Mouse (Mus musculus) adrenal gland, adult 18-20 months (tissue): ENCODE measurements around the gene Ccdc124. TPM values are rescaled to one million over a fixed set of nuclear protein-coding genes. Genes with fewer than 3 reads are reported as not detected.
"Not testable (repeated sequence)": the region's sequence is repeated elsewhere in the genome, so short reads cannot be mapped to it uniquely, and the experiment has no call there.

Source experiments
- DNase-seq, 2 experiments: peaks; one replicate each; pipeline ENCODE4 v3.0.0; 2021 to 2022; ENCODE audit warnings: low spot score in 2 of 2
- total RNA-seq, 2 experiments: library from RNA; stranded (reverse); gene quantifications; 1 replicate in 1 of 2; 2 replicates in 1 of 2; pipeline ENCODE4 v1.2.3; 2021

Ccdc124 gene
- total RNA-seq, 2 experiments from 2014 or later = 58.9 to 59.3 TPM

DNA sequence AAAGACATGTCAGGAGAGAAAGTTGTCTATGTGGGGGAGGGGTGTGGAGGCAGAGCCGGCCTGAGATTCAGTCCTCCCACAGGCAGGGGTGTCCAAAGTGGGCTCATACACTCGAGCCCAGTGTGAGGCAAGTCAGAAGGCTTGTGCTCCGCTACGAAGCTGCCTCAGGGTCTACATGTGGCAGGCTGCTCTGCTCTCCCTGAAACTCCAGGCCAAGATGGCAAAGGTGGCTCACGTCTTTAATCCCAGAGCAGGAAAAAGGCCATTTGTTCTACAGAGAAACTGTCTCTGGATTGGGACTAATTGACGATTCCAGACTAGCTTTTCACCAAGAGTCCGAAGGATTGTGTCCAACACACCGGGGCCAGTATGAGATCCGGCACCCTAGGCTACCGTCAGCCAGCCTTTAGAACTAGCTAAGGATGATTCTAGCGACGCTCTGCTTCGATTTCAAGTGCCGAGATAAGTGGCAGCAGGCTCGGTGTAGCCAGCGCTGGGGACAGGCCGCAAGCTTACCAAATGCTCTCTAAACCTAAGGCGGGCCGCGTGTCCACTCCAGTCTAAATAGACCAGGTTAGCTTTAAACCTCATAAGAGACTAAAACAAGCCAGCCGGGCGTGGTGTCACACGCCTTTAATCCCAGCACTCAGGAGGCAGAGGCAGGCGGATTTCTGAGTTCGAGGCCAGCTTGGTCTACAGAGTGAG, 22.7 kb upstream of the Ccdc124 start:
- DNase-seq = no peak

DNA sequence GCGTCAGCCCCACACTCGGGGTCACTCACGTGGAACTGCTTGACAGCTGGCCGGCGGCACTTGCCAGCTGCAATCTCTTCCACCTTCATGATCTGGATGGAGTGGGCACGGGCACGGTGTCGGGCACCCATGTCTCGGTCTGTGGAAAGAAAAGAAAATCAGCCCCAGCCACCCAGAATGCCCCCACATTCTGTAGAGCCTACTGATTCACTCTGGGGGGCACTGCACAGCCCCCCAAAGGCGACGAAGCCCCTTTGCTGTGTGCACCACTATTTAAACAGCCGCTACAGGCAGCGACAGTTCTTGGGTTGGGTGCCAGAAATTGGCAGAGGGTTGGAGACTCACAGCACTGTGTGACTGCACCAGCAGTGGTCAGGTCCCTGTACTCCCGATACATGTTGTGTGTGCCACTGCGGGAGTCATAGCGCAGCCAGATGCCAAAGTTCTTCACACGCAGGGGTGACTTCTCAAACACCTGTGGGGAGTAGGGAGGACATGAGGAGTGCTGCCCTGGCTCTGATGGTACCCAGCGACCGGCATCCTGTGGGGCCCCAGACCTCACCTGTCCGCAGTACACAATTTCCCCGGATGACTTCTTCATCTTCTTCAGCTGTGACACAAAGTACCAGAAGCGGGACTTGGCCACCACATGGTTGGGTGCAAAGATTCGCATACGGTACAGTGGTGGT, 22.0 kb upstream of the Ccdc124 start:
- not testable (repeated sequence) for DNase-seq

DNA sequence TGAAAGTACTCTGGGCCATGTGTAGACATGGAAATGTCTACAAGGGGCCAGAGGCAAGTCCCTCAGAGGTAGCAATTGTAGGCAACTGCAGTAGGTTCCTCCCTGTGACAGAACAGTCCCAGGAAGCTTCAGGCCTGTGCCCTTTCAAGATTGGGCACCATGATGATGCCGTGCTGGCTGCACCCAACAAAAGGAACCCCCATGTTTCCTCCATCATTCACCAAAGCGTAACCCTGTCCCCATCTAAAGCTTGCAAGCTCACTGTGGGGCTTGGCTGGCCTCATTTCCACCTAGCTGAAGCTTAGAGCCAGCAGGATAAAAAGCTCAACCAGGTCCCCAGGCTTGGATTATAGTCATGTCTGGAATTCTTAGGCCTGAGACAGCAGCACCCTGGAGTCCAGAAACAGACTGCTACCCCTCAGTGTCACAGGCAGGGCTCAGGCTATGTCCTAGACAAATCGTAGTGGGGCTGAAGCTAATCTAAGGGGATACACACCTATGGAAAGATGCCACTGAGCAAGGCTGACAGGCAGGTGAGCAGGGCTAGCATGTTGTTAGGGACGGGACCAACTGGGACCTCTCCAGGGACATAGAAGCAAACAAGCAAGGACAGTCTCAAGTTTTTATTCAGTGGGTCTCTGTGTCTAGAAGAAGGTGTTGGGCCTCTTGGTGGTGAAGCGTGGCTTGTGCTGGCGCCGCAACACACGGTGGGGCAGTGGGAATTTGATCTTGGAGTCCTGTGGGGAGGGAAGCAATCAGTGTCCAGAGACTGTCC, 21.2 kb upstream of the Ccdc124 start:
- no peak for DNase-seq

DNA sequence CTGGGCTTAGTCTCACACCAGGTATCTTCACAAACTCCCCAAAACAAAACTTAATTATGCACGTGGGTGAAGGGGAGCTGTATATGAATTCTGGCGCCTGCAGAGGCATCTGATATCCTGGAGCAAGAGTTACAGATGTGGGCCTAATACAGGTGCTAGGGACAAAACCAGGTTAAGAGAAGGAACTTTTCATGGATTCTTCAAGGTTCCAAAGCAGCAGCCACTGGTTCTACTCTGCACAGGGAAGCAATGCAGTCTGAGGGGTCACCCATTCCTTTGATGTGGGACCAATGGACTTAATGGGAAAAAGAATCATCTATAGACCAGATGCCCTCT, 20.6 kb upstream of the Ccdc124 start:
- DNase-seq = no peak

DNA sequence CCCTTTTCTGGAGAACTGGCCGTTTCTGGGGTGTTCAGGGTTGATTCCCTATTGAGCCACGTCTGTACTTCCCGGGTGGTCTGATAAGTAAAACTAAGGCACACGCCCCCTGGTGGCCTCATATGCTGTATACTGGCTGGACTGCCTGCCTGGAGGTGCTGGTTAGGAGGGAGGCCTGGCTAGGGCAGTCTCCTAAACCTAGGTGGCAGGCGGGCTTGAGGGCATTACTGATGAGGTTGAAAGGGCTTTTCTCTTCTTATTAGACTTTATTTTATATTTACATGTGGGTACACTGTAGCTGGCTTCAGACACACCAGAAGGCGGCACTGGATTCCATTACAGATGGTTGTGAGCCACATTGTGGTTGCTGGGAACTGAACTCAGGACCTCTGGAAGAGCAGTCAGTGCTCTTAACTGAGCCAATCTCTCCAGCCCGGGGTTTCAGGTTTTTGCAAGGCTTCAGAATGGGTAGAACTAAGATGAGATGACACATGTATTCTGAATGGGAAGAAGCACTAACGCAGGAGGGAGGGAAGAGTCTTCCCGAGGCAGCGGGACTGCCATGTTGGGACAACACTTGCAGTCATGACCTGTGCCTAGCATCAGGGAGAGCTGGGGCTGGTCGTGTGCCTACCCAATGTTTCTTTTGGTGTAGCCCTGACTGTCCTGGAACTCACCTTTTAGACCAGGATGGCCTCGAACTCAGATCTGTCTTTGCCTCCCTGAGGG, 20.1 kb upstream of the Ccdc124 start:
- DNase-seq = peak; percentile 60 to 65

DNA sequence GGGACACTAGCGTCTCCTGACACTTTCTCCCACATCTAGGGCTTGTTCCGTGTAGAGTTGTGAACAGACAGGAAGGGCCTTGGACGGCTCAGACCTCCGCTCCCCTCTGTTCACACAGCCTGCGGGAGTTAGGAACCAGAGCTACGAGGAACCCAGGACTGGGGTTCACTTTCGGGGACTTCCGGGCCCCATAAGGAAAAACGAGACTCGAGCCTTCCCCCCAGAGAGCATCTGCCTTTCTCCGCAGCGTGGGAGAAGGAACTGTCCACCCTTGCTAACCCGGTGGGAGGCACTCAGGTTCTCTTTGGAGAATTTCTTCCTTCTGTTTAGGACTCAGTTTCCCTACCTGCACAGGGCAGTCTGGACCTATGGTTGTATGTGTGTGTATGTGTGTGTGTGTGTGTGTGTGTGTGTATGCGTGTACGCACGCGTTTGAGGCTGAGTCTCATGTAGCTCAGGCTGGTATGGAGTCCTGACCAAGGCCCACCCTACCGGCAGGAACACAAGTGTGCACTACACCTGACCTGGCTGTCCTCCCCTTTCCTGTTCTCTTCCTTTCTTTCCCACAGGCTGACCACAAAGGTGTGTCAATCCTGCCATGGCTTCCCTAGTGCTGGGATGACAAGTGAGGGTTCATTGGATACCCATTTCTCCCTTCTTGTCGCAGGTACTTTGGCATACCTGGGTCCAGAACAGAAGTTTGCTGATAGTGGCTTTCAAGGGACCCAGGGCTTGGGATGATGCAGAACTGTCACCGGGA, 19.3 kb upstream of the Ccdc124 start:
- no peak for DNase-seq

DNA sequence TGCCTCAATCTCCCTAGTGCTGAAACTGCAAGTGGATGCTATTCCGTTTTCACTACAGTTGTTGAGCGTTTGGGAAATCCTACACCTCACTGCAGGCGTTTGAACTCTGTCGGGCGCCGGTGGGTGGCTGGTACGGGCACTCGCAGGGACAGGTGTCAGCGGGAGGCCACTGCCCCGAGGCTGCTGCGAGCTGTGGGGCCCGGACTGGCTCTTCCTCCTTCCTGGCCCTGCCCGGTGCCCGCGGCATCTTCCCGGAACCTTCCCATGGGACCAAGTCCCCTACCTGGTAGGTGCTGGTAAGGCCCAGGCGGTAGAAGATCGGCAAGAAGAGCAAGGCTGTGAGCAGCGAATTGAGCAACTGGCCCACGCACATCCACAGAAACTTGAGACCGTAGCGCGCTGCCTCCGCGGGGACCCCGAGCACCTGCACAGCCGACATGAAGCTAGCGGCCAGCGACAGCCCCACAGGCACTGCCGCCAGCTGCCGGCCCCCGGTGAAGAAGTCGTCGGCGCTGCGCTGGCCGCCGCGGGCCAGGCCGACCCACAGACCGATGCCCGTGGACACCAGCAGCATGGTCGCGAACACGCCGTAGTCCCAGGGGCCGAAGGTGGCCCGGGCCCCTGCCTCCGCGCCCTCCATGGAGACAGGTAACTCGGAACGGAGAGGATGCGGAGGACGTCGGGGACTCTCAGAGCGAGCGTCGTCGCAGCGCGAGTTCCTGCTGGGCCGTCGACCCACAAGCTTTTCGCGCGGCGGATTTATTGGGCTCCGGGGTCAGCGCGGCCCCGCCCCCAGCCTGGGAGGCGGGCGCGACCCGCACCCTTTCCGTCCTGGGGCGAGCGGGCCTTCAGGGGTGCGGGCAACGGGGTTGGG, 18.5 kb upstream of the Ccdc124 start, which contains the start of gene Slc5a5:
TSS of gene Slc5a5 (minus strand) at position 736 of the 874 bp plus-strand sequence.
- DNase-seq = no peak

DNA sequence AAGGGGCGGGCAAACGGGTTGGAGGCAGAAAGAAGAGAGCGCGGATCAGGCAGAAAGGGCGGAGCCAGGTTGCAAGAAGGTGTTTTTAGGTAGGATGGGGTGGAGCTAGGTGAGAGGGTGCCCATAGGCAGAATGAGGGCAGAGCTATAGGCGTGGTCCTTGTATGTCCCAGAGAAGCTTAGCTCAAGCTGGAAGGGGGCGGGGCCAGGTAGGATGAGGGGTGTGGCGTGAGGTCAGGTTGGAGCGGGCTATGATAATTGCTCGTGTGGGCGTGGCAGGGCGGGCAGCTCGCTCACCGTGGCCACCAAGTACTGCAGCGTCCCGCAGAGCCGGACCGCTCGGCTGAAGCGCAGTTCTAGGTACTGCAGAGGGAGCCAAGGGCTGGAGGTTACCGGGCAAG, 17.6 kb upstream of the Ccdc124 start:
- no peak for DNase-seq

DNA sequence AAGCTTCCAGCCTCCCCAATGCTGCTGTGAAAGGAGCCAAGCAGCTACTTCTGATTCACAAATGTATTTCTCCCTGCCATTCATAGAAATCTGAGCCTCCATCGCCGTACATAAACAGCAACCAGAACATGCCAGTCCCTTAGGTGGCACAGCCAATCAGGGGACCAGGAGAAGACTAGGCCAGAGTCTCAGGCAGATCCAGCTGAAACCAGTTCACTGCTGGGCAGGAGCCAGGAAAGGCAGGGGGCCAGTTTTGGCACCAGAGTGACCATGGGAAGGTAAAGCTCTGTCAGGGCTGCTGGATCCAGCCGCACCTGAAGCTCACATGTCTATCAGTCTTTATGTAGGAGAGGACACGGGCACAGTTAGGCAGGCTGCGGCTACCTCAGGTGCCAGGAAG, 16.9 kb upstream of the Ccdc124 start:
- DNase-seq = no peak

DNA sequence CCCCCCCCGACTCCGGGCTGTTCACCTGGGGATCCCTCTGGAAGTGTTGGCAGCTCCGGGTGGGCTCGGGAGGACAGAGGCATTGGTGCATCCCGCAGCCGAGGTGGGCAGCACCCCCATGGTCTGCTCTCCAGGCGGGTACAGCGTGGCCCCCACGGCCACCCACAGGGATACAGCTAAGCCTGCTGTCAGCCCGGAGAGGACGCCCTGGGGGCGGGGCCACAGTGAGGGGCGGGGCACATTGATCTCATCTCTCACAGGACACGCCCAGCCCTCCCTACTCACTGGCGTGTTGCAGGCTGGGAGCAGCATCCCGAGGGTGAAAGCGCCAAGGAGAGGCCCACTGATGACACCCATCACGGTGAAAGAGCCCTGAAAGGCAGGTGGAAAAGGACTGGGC, 13.9 kb upstream of the Ccdc124 start:
- DNase-seq = no peak

DNA sequence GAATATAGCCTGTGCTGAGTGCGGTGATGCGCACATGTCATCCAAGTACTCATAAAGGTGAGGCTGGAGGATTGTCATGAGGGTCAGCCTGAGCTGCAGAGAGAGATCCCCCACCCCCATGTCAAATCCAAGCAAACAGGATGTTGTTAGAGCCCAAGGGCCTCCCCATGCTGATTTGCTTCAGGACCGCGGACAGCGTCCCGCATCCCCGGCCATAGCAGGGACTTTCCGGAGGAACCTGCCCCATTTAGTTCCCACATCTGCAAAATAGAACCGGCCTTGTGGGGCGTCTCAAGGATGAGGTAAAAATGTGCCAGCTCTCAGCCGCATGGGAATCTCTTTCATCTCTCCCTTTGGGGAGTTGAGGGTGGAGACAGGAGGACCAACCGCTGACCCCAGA, 11.9 kb upstream of the Ccdc124 start:
- DNase-seq = no peak

DNA sequence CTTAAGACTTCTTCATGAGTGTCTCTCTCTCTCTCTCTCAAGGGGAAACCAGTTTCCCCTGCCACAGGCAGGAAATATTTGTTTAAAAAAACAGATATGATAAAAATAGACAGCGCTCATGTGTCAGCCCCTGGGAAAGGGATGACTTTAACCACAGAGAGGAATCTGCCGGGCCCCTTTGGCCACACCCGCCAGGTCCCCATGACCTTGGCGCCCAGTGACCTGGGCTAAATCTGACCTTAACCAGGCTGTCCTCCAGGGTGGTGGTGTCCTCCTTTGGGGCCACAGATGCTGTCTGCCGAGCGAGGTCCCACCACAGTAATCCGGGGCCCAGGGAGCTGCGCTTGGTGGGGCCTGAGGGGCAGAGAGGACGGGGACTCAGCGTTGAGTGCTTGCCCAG, 10.9 kb upstream of the Ccdc124 start:
- no peak for DNase-seq

DNA sequence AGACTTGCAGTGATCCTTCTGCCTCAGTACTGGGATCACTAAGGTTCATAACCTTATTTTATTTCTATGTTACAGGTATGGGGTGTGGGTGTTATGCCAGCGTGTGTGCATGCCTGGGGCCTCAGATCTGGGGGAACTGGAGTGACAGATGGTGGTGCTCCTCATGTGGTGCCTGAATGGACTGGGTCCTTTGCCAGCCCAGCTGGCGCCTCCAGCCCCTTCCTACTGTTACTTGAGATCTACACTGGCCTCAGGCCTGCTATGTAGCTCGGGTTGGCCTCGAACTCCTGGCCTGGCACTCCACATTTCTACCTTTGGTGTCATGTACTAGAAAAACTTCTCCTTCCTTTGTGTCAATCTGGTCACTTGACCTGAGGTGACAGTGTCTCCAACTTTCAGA, 10.5 kb upstream of the Ccdc124 start:
- DNase-seq = no peak

DNA sequence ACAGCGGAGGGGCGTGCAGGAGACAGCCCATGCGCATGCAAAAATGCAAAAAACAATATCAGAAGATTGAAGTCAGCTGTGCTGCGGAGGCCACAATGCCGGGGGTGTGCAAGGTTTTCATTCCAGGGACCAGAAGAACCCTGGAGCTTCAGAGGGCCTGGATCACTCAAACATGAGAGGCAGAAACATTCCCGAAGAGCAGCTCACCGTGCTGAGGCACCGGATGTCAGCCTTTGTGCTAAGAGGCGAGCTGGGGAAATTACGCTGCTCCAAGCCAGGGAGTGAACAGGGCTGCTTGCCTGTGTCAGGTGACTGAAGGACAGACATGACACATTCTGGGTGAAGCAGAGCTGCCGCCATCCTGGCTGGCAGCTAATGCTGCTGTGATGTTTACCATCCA, 6.8 kb upstream of the Ccdc124 start:
- no peak for DNase-seq

DNA sequence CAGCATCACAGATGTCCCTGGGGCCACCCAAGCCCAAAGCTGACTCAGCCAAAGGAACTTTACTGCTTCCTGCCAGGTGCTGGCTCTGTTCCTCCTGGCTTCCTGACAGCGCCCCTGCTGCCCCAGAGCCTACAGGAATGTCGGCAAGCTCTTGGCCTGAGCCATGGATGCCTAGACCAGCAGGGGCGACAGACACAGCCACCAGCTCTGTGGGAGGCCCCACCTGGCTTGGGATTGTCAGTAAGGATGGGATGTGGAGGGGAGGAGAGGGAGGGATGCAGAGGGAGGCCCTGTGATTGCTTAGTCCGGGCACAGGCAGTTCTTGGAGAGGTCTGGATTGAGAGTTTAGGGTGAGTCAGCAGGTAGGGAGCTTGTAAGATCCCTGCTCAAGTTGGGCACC, 6.4 kb upstream of the Ccdc124 start:
- DNase-seq = no peak

DNA sequence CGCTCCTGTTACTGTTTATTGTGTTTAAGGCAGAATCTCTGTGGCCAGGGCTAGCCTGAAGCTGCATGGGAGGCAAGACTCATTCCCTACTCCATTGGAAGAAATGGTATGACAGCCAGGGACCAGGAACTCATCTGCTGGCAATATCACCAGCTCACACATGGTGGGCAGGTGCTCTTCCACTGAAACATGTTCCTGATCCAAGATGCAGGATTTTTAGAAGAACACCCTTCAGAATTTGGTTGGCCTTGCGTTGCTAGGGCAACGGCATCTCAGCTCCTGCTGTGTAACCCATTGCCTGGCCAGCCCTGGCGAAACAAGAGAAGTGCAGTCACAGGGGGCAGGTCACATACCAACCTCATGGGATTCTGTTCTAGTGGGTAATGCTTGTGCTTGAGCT, 5.8 kb upstream of the Ccdc124 start:
- DNase-seq = no peak

DNA sequence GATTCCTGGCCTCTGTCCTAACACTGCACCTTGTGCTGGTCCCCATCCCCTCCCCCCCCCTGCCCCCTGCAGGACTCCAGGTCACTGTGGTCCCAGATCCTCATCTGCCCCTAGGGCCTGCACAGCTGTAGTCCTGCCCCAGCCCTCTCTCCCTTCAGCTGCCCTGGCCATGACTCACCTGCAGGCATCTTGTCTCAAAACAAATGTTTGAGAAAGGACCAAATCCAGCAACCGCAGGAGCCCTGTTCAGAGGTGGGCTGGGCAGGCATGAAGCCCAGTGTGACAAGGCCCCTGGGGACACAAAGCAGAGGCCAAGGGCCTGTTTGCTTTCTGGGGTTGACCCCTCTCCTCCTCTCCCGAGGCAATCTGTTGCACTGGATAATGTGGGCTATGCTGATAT, 4.4 kb upstream of the Ccdc124 start:
- no peak for DNase-seq

DNA sequence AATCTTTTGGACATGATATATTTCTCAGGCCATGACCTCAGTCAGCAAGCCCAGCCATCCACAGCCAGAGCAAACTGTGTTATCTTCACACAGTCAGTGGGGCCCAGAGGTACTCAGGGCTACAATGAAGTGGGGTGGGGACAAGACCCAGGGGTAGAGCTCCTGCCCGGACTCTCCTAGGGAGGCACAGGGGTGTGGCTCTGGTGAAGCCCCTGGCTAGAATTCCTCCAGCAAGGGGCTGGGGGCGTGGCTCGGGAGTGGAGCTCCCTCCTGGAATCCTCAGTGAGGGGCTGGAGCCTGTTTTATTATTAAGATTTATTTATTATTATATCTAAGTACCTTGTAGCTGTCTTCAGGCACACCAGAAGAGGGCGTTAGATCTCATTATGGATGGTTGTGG, 2.6 kb upstream of the Ccdc124 start:
- DNase-seq = no peak

DNA sequence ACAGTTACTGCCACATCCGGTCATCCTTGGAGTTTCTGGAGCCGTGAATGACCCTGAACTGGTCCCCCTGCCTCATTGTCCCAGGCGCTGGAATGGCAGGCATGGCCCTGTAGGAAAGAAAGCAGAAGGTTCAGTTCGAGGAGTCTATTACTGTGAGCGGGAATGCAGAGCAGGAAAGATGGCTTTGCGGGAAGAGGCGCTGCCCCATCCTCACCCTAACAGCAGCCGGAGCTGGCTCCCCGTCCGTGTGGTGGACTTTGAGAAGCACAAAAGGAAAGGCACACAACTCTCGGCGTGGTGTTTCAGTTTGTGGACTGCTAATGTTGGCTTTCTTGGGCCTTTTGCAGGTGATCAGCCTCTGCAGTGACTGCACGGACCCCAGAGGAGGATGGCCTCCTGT, 706 bp upstream of the Ccdc124 start:
- DNase-seq = no peak
